Mouse (Mus musculus) macrophage (primary cell): Measurements from ENCODE around the gene Gipc2. TPM values are rescaled to one million over a fixed set of nuclear protein-coding genes. Genes with fewer than 3 reads are reported as not detected.
"Not testable (repeated sequence)": the region's sequence is repeated elsewhere in the genome, so short reads cannot be mapped to it uniquely, and the experiment has no call there.

ENCODE experiments used
- H3K27ac ChIP-seq: fragments of 350-480 bp; formaldehyde crosslinking; 2 replicates; pipeline ENCODE4 v1.9.0; 2021
- H3K36me3 ChIP-seq: fragments of 350-480 bp; formaldehyde crosslinking; 2 replicates; pipeline ENCODE4 v1.9.0; 2021; ENCODE audit errors: inconsistent target
- H3K4me3 ChIP-seq: fragments of 350-480 bp; formaldehyde crosslinking; 2 replicates; pipeline ENCODE4 v1.9.0; 2021; ENCODE audit errors: inconsistent target
- H3K79me2 ChIP-seq: fragments of 350-480 bp; formaldehyde crosslinking; 2 replicates; pipeline ENCODE4 v1.9.0; 2021; ENCODE audit errors: inconsistent target
- WGBS: methylation state at CpG from one replicate; pipeline ENCODE4 v1.1.7; 2026; ENCODE audit warnings: inconsistent platforms; ENCODE audit not compliant: missing documents; 5-methylcytosine and 5-hydroxymethylcytosine counted together
- polyA plus RNA-seq: library from polyadenylated mRNA; stranded (reverse); fragments of 250-400 nt; gene quantifications from 3 replicates; pipeline ENCODE4 v1.2.4, GENCODE M21; 2018; ENCODE audit warnings: inconsistent platforms

Gipc2 gene
- polyA plus RNA-seq, 1 experiment from 2014 or later, result not detected

DNA sequence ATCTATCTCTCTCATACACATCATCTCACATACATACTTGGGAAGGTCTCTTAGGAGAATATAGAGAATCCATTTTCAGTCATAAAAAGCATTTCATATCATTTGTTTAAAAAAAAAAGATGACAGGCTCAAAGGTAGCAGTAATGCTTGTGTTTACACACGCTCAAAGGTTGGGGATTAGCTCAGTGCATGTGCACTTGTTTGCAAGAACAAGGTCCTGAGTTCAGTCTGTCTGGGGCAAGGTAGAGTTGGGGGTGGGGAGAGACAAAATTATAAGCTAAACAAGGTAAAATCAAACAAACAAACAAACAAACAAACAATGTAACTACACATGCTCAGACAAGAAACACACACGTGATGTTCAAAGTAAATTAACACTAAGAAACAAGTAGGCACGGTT lies 35.2 kb upstream of the Gipc2 start:
- H3K27ac ChIP-seq, result no peak overlapping the region
- no peak overlapping the region for H3K4me3 ChIP-seq
- H3K79me2 ChIP-seq, result no peaks in the 10 kb centered on the region
- WGBS, result 100% methylated on average over 3 of the region's 3 CpGs
- no peaks in the 10 kb centered on the region for H3K36me3 ChIP-seq

DNA sequence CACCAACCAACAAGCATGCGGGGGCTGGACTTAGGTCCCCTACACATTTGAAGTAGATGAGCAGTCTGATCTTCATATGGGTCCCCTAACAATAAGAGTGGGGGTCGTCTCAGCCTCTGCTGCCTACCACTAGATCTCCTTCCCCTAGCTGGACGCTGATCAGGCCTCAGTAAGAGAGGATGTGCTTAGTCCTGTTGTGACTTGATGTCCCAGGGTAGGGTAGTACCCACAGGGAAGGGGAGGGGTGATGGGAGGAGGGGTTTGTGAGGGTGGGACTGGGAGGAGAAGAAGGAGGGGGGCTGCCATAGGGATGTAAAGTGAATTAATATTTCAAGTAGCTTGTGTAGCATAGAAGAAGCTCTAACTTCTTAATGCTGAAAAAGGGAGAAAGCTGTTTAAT lies 33.1 kb upstream of the Gipc2 start:
- Histone ChIP-seq H3K4me3 (no peak overlapping the region), H3K27ac (no peak overlapping the region)

DNA sequence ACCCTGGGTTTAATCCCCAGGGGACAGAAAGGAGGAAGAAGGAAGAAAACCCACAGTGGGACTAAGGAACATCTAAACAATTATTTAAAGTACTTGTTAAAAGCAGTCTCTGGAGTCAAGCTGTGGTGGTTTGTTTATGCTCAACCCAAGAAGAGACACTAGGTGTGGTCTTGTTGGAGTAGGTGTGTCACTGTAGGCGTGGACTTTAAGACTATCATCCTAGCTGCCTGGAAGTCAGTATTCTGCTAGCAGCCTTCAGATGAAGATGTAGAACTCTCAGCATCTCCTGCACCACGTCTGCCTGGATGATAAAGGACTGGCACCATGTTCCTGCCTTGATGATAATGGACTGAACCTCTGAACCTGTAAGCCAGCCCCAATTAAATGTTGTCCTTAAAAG lies 31.2 kb upstream of the Gipc2 start:
- not testable (repeated sequence) for H3K36me3 ChIP-seq, H3K4me3 ChIP-seq, H3K79me2 ChIP-seq, H3K27ac ChIP-seq
- 70% methylated on average over 2 of the region's 2 CpGs for WGBS

More for the DNA sequence above, 33.1 kb upstream of the Gipc2 start:
- 89% methylated on average over 3 of the region's 3 CpGs for WGBS
- Histone ChIP-seq H3K79me2 (no peaks in the 10 kb centered on the region), H3K36me3 (no peaks in the 10 kb centered on the region)

DNA sequence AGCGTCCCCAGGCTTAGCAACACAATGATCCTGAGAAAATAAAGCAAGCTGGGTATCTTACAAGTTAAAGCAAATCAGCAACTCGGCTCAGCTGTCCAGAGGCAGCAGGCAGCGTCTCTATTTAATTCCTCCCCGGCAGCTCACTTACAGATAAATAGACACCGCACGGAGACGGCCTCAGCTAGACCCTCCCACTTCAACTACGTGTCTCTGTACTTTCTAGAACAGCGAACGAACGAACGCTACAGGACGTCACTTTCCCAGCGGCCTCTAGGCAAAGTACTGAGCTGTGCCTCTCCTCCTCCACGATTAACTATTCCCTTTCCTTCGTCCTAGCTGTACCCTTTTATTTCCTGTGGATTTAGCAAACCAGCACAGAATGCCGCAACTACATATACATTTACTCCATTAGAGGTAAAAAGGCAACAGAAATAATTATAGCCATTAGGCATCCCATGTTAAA lies 27.6 kb upstream of the Gipc2 start:
- H3K36me3 ChIP-seq, result no peaks in the 10 kb centered on the region
- peaks cover 42% of the 10 kb centered on the region for H3K79me2 ChIP-seq
- peak overlapping the region; percentile 54 for H3K27ac ChIP-seq
- peak overlapping the region; percentile 67 for H3K4me3 ChIP-seq
- 0% methylated on average over 17 of the region's 17 CpGs for WGBS

DNA sequence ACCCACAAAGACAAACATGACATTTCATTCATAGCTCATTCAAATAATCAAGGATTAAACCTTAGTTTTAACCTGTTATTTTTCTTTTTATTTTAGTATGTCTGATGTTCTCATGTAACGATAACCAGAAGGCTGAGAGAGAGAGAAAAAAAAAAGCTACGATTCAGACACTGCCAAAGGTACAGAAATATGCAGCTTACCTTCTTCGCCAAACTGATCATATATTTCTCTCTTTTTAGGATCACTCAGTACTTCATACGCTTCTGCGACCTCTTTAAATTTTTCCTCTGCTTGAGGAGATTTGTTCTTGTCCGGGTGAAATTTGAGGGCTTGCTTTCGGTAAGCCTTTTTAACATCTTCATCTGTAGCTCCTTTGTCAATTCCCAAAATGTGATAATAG lies 27.1 kb upstream of the Gipc2 start:
- 0% methylated on average over 7 of the region's 7 CpGs for WGBS
- no peaks in the 10 kb centered on the region for H3K36me3 ChIP-seq
- peak overlapping the region; percentile 54 for H3K27ac ChIP-seq
- peaks cover 47% of the 10 kb centered on the region for H3K79me2 ChIP-seq
- H3K4me3 ChIP-seq, result peak overlapping the region; percentile 67

DNA sequence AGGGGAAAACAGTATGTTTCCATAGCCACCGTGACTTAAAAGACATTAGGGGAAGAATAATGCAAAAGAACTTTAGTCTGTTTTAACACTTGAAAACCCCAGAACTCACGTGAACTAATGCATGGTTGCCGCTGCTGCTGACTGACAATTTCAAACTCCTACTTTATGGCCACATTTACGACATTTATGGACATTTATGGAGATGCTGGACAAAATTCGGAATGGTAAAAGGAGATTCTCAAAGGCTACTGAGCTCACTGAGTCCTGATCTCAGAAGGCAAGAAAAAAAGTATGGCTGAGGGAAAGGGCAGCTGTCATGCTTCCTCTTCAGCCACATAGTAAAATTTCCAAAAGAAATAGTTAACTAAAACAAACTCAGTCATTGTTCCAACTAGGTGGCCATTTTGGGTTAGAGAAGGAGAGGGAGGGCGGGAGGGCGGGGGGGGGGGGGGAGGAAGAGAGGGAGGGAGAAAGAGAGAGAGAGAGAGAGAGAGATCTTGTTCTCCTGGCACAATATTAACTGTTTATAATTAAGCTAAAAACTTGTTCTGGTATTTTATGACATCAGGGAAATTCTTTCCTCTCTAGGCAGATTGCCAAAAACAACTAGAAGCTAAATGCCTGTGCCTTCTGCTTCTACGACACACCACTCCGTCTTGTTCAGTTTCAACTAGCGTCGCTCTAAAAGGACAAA lies 26.4 kb upstream of the Gipc2 start:
- H3K27ac ChIP-seq, result peak overlapping the region; percentile 54
- peaks cover 55% of the 10 kb centered on the region for H3K79me2 ChIP-seq
- H3K4me3 ChIP-seq, result peak overlapping the region; percentile 67
- no peaks in the 10 kb centered on the region for H3K36me3 ChIP-seq
- 8% methylated on average over 9 of the region's 11 CpGs for WGBS

DNA sequence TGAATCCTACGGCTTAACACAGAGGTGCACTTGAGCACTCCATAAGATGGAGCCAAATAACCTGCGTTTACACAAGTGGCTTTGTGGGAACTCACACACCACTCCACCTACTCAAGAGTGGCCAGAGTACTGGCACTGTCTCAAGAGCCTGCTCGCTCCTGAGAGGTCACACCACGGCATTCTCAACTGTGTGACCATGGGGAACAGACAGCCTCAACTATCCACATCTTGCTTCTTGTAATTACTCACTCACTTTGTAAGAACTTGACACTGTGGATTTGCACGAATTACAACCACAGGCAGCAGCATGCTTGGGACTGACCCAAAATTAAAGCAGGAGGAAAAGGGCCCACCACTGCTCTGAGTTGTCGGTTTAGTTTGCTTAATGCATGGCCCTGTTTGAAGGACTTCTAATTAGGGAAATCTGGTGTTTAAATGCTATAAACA lies 25.8 kb upstream of the Gipc2 start:
- 3% methylated on average over 6 of the region's 6 CpGs for WGBS
- no peaks in the 10 kb centered on the region for H3K36me3 ChIP-seq
- peak overlapping the region; percentile 67 for H3K4me3 ChIP-seq
- H3K79me2 ChIP-seq, result peaks cover 61% of the 10 kb centered on the region
- H3K27ac ChIP-seq, result peak overlapping the region; percentile 54

DNA sequence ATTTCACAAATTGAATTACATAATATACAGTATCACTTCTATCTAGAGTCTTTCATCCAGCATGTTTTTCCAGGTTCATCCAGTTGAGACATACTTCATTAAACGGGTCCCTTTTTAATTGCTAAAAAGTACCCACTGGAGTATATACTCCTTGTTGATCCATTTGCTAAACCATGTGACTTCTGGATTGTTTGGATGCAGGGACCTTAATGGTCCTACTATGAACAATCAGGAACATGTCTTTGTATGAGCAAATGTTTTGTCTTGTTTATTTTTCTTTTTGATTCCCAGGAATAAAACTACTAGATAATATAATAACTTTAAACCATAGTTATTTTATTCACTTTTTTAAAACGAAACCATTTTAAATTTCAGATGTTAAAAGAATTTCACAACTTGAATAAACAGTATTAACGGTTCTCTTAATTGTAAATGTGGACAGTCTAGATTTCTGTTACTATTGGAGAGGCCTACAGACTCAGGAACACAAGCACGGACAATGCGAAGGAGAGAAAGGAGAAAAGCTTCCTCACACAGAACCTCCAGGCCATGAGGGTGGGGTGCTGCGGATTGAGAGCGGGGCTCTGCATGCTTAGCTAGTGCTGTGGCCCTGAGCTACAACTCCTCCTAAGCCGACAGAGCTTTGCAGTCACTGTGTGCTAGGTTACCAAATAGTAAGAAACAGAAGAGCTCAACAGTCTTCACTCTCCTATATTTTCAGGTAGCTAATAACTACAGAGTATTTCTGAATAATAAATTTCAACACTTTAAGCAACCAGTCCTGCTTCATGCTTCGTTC lies 24.8 kb upstream of the Gipc2 start:
- Histone ChIP-seq H3K79me2 (peaks cover 63% of the 10 kb centered on the region), H3K27ac (no peak overlapping the region), H3K36me3 (no peaks in the 10 kb centered on the region), H3K4me3 (no peak overlapping the region)
- WGBS, result 62% methylated on average over 9 of the region's 9 CpGs

DNA sequence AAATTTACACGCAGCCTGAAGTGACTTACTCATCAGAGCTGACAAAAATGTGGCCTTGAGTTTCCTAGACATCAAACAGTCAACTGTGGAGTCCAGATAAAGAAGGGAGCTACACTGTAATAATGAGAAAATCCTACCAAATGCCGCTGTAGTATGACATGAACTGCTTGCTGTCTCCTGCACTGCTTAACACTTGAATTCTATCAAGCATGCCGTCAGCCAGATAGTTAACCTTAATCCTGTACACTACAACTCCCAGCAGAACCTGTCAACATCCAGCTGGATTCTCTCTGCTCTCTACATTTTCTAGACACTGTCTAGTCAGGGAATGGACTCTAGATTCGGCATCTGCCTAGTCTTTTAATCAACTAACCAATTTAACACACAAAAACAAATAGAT lies 23.3 kb upstream of the Gipc2 start:
- H3K79me2 ChIP-seq, result peaks cover 63% of the 10 kb centered on the region
- no peak overlapping the region for H3K4me3 ChIP-seq
- no peaks in the 10 kb centered on the region for H3K36me3 ChIP-seq
- 96% methylated on average over 4 of the region's 4 CpGs for WGBS
- no peak overlapping the region for H3K27ac ChIP-seq

DNA sequence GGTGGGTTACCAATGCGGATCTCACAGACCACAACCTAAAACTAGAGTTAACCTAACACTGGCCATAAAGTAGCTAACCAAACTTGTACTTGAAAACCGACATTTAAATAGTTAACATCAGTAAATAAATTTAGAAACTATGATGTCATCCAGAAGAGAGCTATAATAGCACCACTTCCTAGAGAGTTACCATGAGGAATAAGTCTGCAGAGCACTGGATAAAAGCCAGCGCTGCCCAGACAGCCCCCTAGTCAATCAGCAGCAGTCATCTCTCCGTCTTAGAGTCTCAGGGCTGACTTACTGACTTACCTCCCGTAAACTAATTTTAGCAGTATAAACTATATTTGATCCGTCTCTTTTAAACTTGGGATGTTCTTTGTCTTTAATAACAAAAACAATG lies 20.1 kb upstream of the Gipc2 start:
- Histone ChIP-seq H3K79me2 (peaks cover 45% of the 10 kb centered on the region), H3K36me3 (0 out of 2 replicates have a peak, but pooled peaks cover 8% of the 10 kb centered on the region), H3K27ac (no peak overlapping the region), H3K4me3 (no peak overlapping the region)
- 93% methylated on average over 6 of the region's 6 CpGs for WGBS

DNA sequence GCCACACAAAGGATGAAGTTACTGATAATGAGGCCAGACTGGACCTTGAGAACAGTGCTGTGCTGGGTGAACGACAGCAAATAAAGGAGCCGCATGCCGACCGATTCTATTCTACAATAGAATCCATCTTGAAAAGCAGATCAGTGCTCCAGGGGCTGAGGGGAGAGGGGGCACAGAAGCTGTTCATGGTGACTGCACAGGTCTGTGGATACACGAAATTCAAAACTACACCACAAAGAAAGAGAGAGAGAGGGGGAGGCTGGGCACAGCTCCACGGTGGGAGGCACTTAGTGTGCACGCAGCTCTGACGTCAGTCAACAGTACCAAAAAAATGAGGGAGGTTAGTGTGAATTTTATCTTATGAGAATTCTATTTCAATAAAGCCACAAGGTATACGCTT lies 17.5 kb upstream of the Gipc2 start:
- 0 out of 2 replicates have a peak, but pooled peaks cover 8% of the 10 kb centered on the region for H3K36me3 ChIP-seq
- no peak overlapping the region for H3K4me3 ChIP-seq
- H3K27ac ChIP-seq, result no peak overlapping the region
- WGBS, result 95% methylated on average over 7 of the region's 9 CpGs
- H3K79me2 ChIP-seq, result peaks cover 19% of the 10 kb centered on the region; the same call in 1 of the 2 replicates

DNA sequence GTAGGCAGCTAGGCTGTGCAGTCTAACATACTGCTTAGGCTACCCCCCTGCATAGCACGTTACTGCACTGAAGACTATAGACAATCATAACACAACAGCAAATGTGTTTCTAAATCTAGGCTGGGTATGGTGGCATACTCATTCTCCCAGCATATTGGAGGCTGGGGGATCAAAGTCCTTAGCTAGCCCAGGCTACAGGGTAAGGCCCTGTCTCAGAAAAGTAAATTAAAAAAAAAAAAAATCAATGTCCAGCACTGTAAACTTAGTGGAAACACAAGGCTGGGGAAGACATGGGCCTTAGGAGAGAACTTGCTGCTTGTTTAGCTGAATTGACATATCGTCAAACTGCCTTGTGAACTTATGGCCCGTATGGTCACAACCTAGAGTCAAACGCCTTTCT lies 14.6 kb upstream of the Gipc2 start:
- Histone ChIP-seq H3K36me3 (0 out of 2 replicates have a peak, but pooled peaks cover 8% of the 10 kb centered on the region), H3K79me2 (no peaks in the 10 kb centered on the region), H3K27ac (no peak overlapping the region), H3K4me3 (no peak overlapping the region)
- 97% methylated on average over 4 of the region's 4 CpGs for WGBS

DNA sequence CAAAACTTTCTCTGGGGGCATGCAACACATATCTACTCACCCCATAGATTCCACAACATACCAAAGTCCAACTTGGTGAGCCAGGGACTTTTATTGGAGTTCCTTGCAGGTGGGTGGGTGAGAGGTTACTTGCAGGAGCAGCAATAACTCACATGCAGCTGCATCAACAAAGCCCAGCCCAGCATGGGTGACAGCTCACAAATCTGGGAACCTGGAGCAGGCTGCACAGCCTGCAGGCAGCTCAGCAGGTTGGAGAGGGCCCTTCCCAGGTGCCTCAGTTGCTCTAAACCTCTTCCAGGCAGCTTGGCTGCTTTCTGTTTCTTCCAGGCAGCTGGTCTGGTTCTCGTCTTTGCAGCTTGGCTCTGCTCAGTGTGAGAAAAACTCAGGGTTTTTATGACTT lies 13.3 kb upstream of the Gipc2 start:
- 91% methylated on average over 1 of the region's 1 CpGs for WGBS
- Histone ChIP-seq H3K36me3 (0 out of 2 replicates have a peak, but pooled peaks cover 8% of the 10 kb centered on the region), H3K27ac (no peak overlapping the region), H3K79me2 (no peaks in the 10 kb centered on the region), H3K4me3 (no peak overlapping the region)

DNA sequence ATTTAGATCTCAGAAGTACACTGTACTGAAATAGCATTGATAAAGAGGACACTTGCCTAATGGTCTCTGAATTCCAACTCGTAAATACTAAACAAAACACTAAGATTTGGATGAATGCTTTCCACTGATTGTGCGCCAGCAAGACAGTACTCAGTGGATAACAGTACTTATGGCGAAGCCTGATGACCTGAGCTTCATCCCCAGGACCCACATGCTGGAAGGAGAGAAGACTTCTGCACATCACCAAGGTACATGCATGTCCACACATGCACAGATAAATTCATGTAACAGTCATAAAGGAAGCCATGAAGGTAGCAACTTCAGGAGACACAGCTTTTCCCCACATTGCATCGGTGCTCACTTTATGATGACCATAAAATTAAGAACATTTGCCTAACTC lies 12.8 kb upstream of the Gipc2 start:
- H3K4me3 ChIP-seq, result no peak overlapping the region
- 0 out of 2 replicates have a peak, but pooled peaks cover 4% of the 10 kb centered on the region for H3K36me3 ChIP-seq
- WGBS, result 97% methylated on average over 4 of the region's 4 CpGs
- H3K79me2 ChIP-seq, result no peaks in the 10 kb centered on the region
- no peak overlapping the region for H3K27ac ChIP-seq

DNA sequence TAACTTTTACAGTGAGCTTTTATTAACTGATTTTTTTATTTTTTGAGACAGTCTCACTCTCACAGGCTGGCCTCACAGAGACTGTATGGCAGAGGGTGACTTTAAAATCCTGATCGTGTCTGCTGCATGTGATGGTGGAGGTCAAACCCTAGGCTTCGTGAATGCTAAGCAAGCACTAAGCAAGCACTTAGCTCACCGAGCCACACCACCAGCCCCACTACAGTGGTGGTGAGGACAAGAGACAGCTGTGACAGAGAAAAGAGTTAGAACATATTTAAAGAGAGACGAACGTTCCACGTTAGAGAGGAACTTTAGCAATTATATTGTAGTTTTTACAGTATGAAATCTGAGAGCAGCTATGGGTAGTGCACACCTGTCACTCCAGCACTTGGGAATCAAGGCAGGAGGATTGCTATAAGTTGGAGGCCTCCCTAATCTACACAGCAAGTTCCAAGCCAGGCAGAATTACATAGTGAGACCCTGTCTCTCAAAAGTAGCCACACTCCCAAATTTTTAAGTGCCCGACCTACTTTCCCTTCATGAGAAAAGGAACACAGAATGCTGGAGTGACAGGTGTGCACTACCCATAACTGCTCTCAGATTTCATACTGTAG lies 6.4 kb upstream of the Gipc2 start:
- no peak overlapping the region for H3K27ac ChIP-seq
- no peaks in the 10 kb centered on the region for H3K36me3 ChIP-seq
- H3K4me3 ChIP-seq, result no peak overlapping the region
- 94% methylated on average over 7 of the region's 7 CpGs for WGBS
- H3K79me2 ChIP-seq, result no peaks in the 10 kb centered on the region
